Mouse (Mus musculus): ENCODE measurements around the gene Cyb5d1.

Cyb5d1 gene

DNA sequence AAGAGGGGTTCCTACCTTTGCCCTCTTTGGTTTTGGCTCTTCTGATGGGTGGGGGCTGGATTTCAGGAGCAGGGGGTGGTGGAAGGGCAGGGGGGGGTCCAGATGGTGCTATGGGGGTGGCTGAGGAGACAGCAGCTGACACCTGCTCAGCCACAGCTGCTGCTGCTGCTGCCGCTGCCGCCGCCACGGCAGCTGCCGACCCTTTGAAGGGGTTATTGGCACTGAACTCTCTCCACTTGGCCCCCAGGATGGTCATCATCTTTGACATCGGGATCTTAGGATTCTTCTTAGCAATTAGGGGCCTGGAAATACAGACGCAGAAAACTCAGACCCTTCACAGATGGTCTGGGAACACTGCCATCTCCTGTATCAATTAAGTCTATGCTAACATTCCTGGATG, 33.4 kb downstream of the Cyb5d1 start:
- DNase-seq (ENCODE audit: low spot score), result no peak

- DNase-seq (ENCODE audit: low spot score), result no peak
Observed at GRCm38 (mm10) chr11:69357690-69358089, 37.7 kb downstream of the Cyb5d1 start.

DNA sequence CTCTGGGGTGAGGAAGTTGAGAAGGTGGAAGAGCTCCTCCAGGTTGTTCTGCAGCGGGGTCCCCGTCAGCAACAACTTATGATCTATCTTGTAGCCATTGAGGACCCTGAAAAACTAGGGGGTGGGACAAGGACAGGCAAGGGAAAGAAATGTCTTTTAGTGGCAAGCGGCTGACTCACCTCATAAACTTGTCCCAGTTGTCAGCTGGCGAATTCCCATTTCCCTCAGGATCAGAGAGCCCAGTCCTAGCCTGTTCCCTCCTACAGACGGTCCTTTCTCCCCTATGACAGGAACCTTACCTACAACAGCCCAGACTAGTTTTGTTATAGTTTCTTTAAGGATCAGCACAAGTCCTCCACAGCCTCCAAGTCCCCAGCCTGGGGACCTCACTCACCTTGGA, 38.9 kb downstream of the Cyb5d1 start:
- DNase-seq (ENCODE audit: low spot score), result no peak

- no peak for DNase-seq (ENCODE audit: low spot score)
Observed at GRCm38 (mm10) chr11:69346441-69346840, 49.0 kb downstream of the Cyb5d1 start.
